Mouse (Mus musculus): ENCODE measurements at regions not wholly inside any gene's neighbourhood (a gene's known extent, or its start where the extent isn't known, plus 50 kb on each side); places are given as distances from the start of the nearest gene placed in this dataset.

DNA sequence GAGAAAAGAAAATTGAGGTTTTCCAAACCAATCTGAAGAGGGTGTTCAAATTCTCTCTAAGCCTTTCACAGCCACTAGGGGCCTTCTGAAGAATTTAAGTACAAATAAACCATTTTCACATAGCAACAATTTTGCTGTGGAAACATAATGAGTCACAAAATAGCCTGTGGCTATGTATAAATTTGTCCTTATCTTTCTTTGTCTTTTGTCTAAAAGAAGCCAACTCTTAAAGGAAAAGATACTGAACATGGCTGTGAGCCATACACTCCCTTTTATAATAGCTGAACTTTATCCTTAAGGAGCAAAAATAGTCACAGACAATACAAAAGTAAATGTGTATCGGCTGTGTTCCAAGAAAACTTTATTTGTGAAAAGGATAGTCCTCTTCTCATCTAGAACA lies 345.1 kb downstream of the Atp6ap1l start:
- TF ChIP-seq CTCF (IDR thresholded peaks at IDR 0.05; ENCODE audit: borderline replicate concordance, extremely low read depth, insufficient read depth, insufficient read length) (no peak), POLR2A (IDR thresholded peaks at IDR 0.05; ENCODE audit: borderline replicate concordance, extremely low read depth, insufficient read depth, insufficient read length, poor library complexity, severe bottlenecking) (no peak)

All from brain, embryonic 14.5 days (tissue).